Mouse (Mus musculus) thymus, adult 2 months (tissue): ENCODE measurements around the gene Meis2. TPM values are rescaled to one million over a fixed set of nuclear protein-coding genes. Genes with fewer than 3 reads are reported as not detected.

Source experiments
- DNase-seq: peaks from one replicate; pipeline ENCODE4 v3.0.0; 2021
- H3K27ac ChIP-seq: fragments of 200-500 bp; 2 replicates; pipeline ENCODE4 v1.5.1; 2012; ENCODE audit warnings: low read length, control low read depth; ENCODE audit not compliant: control insufficient read depth, insufficient read depth
- H3K27me3 ChIP-seq: fragments of 200-500 bp; 2 replicates; pipeline ENCODE4 v1.6.1; 2012; ENCODE audit warnings: mild to moderate bottlenecking, low read length, moderate library complexity, mixed read lengths; ENCODE audit not compliant: control insufficient read depth, insufficient read depth
- H3K36me3 ChIP-seq: fragments of 200-500 bp; 2 replicates; pipeline ENCODE4 v1.6.1; 2012; ENCODE audit warnings: mild to moderate bottlenecking, low read length, moderate library complexity; ENCODE audit not compliant: control insufficient read depth, insufficient read depth
- H3K4me1 ChIP-seq: fragments of 200-500 bp; replicated peaks from 2 replicates; pipeline ENCODE4 v1.6.1; 2012; ENCODE audit warnings: low read length; ENCODE audit not compliant: control insufficient read depth, insufficient read depth
- H3K4me3 ChIP-seq: fragments of 200-500 bp; 2 replicates; pipeline ENCODE4 v1.5.1; 2012; ENCODE audit warnings: mild to moderate bottlenecking, low read length, control low read depth, moderate library complexity; ENCODE audit not compliant: control insufficient read depth, insufficient read depth
- CTCF ChIP-seq: fragments of 200-500 bp; IDR thresholded peaks from 2 replicates; pipeline ENCODE4 v1.5.1; 2012; ENCODE audit warnings: mild to moderate bottlenecking, control low read depth, low read length, moderate library complexity, borderline replicate concordance; ENCODE audit not compliant: control insufficient read depth, poor library complexity, insufficient read depth; ENCODE audit errors: extremely low read depth
- POLR2A ChIP-seq: fragments of 200-500 bp; IDR thresholded peaks from 2 replicates; pipeline ENCODE4 v1.6.1; 2012; ENCODE audit warnings: mild to moderate bottlenecking, low read length, control low read depth, moderate library complexity; ENCODE audit not compliant: control insufficient read depth, poor library complexity, insufficient read depth; ENCODE audit errors: extremely low read depth
- WGBS: fragments of 180-500 bp; shearing (Covaris S2); methylation state at CpG from one replicate; pipeline ENCODE4 v1.1.7; 2018; 5-methylcytosine and 5-hydroxymethylcytosine counted together
- polyA plus RNA-seq: library from polyadenylated mRNA; depleted of rRNA; stranded (reverse); fragments of >200 nt; gene quantifications from 2 replicates; pipeline ENCODE4 v1.2.3, GENCODE M21; 2012

The Meis2 gene
- polyA plus RNA-seq, 1 experiment = 10.5 TPM

DNA sequence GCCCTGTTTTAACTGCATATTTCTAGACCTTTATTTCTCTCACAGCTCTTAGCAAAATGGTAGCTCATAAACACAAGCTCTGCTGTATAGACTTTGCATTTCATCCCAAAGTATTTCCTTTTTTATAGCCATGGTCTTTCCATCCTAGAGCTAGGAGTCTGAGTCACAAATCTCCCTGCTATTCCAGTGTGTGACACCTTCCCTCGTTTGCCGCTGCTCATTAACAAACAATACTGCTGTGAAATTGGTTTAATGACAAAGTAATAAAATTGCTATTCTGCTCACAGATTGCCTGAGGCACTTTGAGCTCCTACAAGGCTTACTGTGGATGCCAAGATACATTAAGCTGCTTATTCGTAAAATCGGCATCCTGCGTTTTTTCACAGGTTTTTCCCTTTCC is 168.1 kb downstream of the Meis2 start:
- TF ChIP-seq CTCF = no peak
- no peak for TF ChIP-seq POLR2A
- no peak for DNase-seq
- Histone ChIP-seq H3K27me3 (no peaks in the 10 kb centered on the region), H3K4me3 (no peak overlapping the region), H3K36me3 (no peaks in the 10 kb centered on the region), H3K4me1 (no peaks in the 10 kb centered on the region), H3K27ac (no peak overlapping the region)
- 84% methylated on average over 5 of the region's 5 CpGs for WGBS

- Histone ChIP-seq H3K27ac (no peak overlapping the region), H3K36me3 (no peaks in the 10 kb centered on the region), H3K4me1 (no peaks in the 10 kb centered on the region), H3K4me3 (no peak overlapping the region), H3K27me3 (no peaks in the 10 kb centered on the region)
- WGBS = 68% methylated on average over 2 of the region's 2 CpGs
- no peak for DNase-seq
- no peak for TF ChIP-seq CTCF
- no peak for TF ChIP-seq POLR2A
Measured at GRCm38 (mm10) chr2:115897001-115897400, 168.6 kb downstream of the Meis2 start.

DNA sequence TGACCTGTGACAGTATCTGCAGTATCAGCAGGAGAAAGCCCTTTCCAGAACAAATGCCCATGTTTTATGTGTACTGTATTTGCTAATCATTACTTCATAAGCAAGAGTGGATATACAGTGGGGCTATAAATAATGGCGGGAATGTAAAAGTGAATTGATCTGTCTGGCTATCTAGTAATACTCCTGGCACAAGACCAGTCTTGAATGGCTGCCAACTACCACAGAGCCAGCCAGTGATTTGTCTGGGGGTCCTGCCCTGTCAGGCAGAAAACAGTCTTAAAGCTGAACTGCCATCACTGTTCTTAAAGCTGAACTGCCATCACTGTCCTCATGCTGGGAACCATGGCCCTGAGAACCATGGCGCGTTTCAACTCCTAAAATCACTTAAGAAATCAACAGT is 169.9 kb downstream of the Meis2 start:
- Histone ChIP-seq H3K27me3 (no peaks in the 10 kb centered on the region), H3K4me3 (no peak overlapping the region), H3K27ac (no peak overlapping the region), H3K4me1 (no peaks in the 10 kb centered on the region), H3K36me3 (no peaks in the 10 kb centered on the region)
- TF ChIP-seq CTCF (no peak), POLR2A (no peak)
- 97% methylated on average over 3 of the region's 3 CpGs for WGBS
- no peak for DNase-seq

DNA sequence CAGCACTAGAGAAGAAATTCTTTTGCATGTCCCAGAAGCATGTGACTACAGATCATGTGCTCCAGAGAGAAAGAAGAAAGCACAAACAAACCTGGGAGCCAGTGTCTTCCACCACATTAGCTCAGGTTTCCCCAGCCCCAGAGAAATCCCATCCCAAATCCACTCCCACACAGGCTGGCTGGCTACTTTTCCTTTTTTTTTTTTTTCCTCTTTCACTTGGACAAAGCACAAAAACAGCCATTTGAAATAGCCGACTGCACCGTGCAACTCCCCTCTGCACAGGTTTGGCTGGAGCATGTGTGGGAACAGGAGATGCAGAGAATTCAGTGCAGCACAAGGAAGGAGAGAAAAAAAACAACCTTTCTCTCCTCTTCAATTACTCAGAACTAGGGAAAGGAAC is 170.4 kb downstream of the Meis2 start:
- 83% methylated on average over 2 of the region's 2 CpGs for WGBS
- TF ChIP-seq CTCF = no peak
- TF ChIP-seq POLR2A = no peak
- no peak for DNase-seq
- Histone ChIP-seq H3K27me3 (no peaks in the 10 kb centered on the region), H3K27ac (no peak overlapping the region), H3K36me3 (no peaks in the 10 kb centered on the region), H3K4me1 (no peaks in the 10 kb centered on the region), H3K4me3 (no peak overlapping the region)

GRCm38 (mm10) chr2:115893113-115893512 is 172.5 kb downstream of the Meis2 start:
- Histone ChIP-seq H3K36me3 (no peaks in the 10 kb centered on the region), H3K4me3 (no peak overlapping the region), H3K27ac (no peak overlapping the region), H3K27me3 (no peaks in the 10 kb centered on the region), H3K4me1 (no peaks in the 10 kb centered on the region)
- TF ChIP-seq CTCF (no peak), POLR2A (no peak)
- 95% methylated on average over 6 of the region's 6 CpGs for WGBS
- DNase-seq = no peak

DNA sequence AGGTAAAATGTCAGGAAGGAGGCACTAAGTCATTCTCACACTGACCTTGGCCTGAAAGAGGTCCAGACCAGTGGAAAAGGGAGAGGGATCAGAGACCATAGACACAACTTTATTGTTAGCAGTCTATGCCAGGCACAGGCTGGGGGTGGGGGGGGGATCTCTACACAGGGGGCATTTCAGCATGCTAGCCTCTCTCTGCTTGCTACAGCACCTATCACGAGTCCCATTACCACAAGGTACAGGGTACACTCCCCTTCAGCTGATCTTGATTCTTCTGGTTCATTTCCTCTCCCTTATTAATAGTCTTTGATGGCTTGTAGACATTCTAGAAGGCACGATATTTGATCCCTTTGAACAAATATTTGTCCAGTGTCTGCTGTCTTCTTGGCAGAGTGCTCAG is 174.9 kb downstream of the Meis2 start:
- 54% methylated on average over 2 of the region's 2 CpGs for WGBS
- H3K27ac ChIP-seq = no peak overlapping the region
- no peaks in the 10 kb centered on the region for H3K27me3 ChIP-seq
- TF ChIP-seq POLR2A (no peak), CTCF (no peak)
- no peak for DNase-seq
- H3K4me3 ChIP-seq = no peak overlapping the region
- H3K4me1 ChIP-seq = no peaks in the 10 kb centered on the region
- no peaks in the 10 kb centered on the region for H3K36me3 ChIP-seq

DNA sequence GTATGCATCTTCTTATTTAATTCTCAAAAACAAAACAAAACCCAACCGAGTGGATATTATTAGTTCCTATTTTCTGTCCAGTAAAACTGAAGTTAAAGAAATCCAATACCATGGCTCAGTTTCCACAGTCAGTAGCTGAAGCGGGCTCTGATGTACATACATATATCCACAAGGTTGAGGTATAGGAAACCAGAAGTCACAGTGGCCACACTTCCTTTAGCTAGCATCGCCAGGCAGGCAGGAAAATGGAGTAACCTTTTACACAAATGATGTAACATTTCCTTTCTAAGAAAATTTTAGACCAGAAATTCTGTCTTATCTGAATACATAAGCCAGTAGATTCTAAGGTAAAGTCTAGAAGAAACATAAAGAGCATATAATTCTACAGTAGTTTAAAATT is 175.6 kb downstream of the Meis2 start:
- no peak for TF ChIP-seq POLR2A
- no peak for TF ChIP-seq CTCF
- H3K27ac ChIP-seq = no peak overlapping the region
- H3K4me1 ChIP-seq = no peaks in the 10 kb centered on the region
- no peak overlapping the region for H3K4me3 ChIP-seq
- no peaks in the 10 kb centered on the region for H3K36me3 ChIP-seq
- no peaks in the 10 kb centered on the region for H3K27me3 ChIP-seq
- WGBS = 65% methylated on average over 3 of the region's 3 CpGs
- DNase-seq = no peak
